Mouse (Mus musculus) G1E (cell line): ENCODE data around the gene Sh3bgrl2. TPM values are rescaled to one million over a fixed set of nuclear protein-coding genes. Genes with fewer than 3 reads are reported as not detected.

Experiments
- ATAC-seq: 2 replicates; pipeline ENCODE4 v1.8.0; 2016; ENCODE audit warnings: mild to moderate bottlenecking; ENCODE audit not compliant: insufficient number of reproducible peaks, poor library complexity, low FRiP score, severe bottlenecking; ENCODE audit errors: extremely low read depth
- DNase-seq: peaks from one replicate; pipeline ENCODE4 v3.0.0; 2012; ENCODE audit warnings: low spot score
- H3K27me3 ChIP-seq: 2 replicates; pipeline ENCODE4 v1.6.1; 2012; ENCODE audit warnings: mild to moderate bottlenecking, low read length, inconsistent platforms; ENCODE audit not compliant: insufficient read depth
- H3K36me3 ChIP-seq: replicated peaks from 2 replicates; pipeline ENCODE3; 2012; ENCODE audit warnings: mild to moderate bottlenecking, inconsistent platforms
- H3K4me1 ChIP-seq: 2 replicates; pipeline ENCODE4 v1.6.1; 2012; ENCODE audit warnings: low read depth, low read length, inconsistent platforms, mixed read lengths; ENCODE audit not compliant: insufficient read depth
- H3K4me3 ChIP-seq: 2 replicates; pipeline ENCODE4 v1.5.1; 2012; ENCODE audit warnings: low read depth, mild to moderate bottlenecking, inconsistent platforms, low read length, moderate library complexity, mixed read lengths
- H3K9me3 ChIP-seq: replicated peaks from 2 replicates; pipeline ENCODE4 v1.6.1; 2012; ENCODE audit warnings: inconsistent platforms
- CTCF ChIP-seq: IDR thresholded peaks from 2 replicates; pipeline ENCODE4 v1.5.1; 2012; ENCODE audit warnings: low read depth, low read length, inconsistent platforms, mixed read lengths
- GATA1 ChIP-seq: IDR thresholded peaks from 2 replicates; pipeline ENCODE4 v1.6.1; 2012; ENCODE audit warnings: borderline replicate concordance, low read length, inconsistent platforms, mixed read lengths
- GATA2 ChIP-seq: IDR thresholded peaks from 2 replicates; pipeline ENCODE4 v1.6.1; 2012; ENCODE audit warnings: low read depth, low read length, inconsistent platforms, borderline replicate concordance
- POLR2AphosphoS5 ChIP-seq: IDR thresholded peaks from 2 replicates; pipeline ENCODE4 v1.6.1; 2012; ENCODE audit warnings: low read depth, low read length, inconsistent platforms; ENCODE audit not compliant: insufficient replicate concordance
- TAL1 ChIP-seq: conservative IDR thresholded peaks from 2 replicates; pipeline ENCODE4 v1.6.1; 2012; ENCODE audit warnings: low read depth, low read length, inconsistent platforms, mixed read lengths
- polyA plus RNA-seq: library from polyadenylated mRNA; stranded (reverse); fragments of >175 nt; gene quantifications from 2 replicates; pipeline ENCODE4 v1.2.3, GENCODE M21; 2012
- total RNA-seq, 2 experiments: library from RNA; stranded (forward) in 1 of 2; stranded (reverse) in 1 of 2; fragments of 200-1000 nt in 1 of 2; fragments of >200 nt in 1 of 2; fragmentation: Nextera tagmentation in 1 of 2; gene quantifications; 2 replicates each; pipeline ENCODE4 v1.2.3; 2014 to 2017

The Sh3bgrl2 gene
- total and polyA plus RNA-seq, 3 experiments, result 0.11 TPM; not detected in 2

DNA sequence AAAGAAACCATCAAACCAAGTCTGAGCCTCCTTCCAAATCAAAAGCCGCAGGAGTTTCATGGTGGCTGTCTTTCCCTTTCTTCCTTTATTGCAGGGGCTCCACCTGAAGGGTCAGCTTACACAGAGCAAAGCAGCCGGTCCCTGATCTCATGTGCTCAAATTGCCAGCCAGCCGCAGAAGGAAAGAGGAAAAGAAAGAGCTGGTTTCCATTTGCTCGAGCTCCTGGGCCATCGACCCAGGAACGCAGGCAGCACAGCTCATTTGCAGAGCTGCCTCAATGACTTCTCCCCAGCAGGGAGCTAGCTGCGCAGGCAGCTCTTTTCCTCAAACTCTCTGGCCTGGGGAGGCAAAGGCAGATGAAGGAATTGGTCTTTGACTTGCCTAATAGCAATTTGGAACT lies 87.9 kb downstream of the Sh3bgrl2 start:
- no peaks in the 10 kb centered on the region for H3K4me1 ChIP-seq
- no peaks in the 10 kb centered on the region for H3K36me3 ChIP-seq
- peaks cover 6% of the 10 kb centered on the region; the same call in 1 of the 2 replicates for H3K27me3 ChIP-seq
- H3K4me3 ChIP-seq, result no peak overlapping the region
- no peak for DNase-seq
- TF ChIP-seq GATA1 (no peak), TAL1 (no peak), POLR2AphosphoS5 (no peak), CTCF (no peak), GATA2 (no peak)
- no peak for ATAC-seq
- no peaks in the 10 kb centered on the region for H3K9me3 ChIP-seq

DNA sequence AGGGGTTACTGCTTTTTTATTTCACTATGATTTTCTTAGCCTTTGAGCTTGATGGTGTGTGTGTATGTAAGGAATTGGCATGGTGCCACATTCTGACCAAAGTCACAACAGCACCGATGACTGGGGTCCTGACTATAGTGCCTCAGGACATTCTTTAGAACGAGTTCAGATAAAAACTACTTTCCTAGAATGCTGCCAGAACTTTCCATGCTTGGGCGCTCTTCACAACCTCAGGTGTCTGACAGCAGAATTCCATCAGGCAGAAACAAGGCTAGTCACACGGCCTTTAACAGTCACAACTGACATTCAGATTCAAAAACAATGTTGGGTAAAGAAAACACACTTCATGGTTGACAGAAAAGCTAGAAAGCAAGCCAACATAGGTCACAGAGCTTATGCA lies 95.0 kb downstream of the Sh3bgrl2 start:
- ATAC-seq (no peak), DNase-seq (no peak)
- no peaks in the 10 kb centered on the region for H3K9me3 ChIP-seq
- no peak for TF ChIP-seq GATA1
- no peak for TF ChIP-seq GATA2
- TF ChIP-seq POLR2AphosphoS5, result no peak
- no peak for TF ChIP-seq TAL1
- TF ChIP-seq CTCF, result no peak
- no peak overlapping the region for H3K4me3 ChIP-seq
- 0 out of 2 replicates have a peak, but pooled peaks cover 3% of the 10 kb centered on the region for H3K27me3 ChIP-seq
- H3K36me3 ChIP-seq, result no peaks in the 10 kb centered on the region
- H3K4me1 ChIP-seq, result no peaks in the 10 kb centered on the region

DNA sequence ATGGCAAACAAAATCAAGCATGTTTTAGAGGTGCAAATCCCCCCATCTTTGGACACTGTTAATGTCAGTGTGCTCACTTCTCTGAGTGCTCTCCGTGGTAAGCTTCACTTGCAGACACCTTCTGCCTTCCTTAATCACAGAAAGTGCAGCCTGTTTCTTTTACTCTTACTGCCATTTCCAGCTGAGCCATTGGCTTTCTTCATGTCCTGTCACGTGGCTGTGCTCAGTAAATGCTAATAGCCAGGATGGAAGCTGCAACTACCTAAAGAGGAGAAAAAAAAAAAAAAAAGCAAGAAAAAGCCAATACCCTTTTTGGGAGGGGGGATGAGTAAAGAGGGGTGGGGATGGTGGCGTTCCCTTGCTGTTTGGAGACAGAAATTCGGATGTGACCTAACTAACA lies 95.7 kb downstream of the Sh3bgrl2 start:
- TF ChIP-seq GATA2 (no peak), CTCF (no peak), POLR2AphosphoS5 (no peak), TAL1 (no peak), GATA1 (no peak)
- ATAC-seq (no peak), DNase-seq (no peak)
- H3K4me3 ChIP-seq, result no peak overlapping the region
- H3K36me3 ChIP-seq, result no peaks in the 10 kb centered on the region
- no peaks in the 10 kb centered on the region for H3K9me3 ChIP-seq
- H3K4me1 ChIP-seq, result no peaks in the 10 kb centered on the region
- 0 out of 2 replicates have a peak, but pooled peaks cover 3% of the 10 kb centered on the region for H3K27me3 ChIP-seq

GRCm38 (mm10) chr9:83646215-83646614 lies 98.1 kb downstream of the Sh3bgrl2 start:
- Histone ChIP-seq H3K4me1 (no peaks in the 10 kb centered on the region), H3K4me3 (no peak overlapping the region), H3K27me3 (no peaks in the 10 kb centered on the region), H3K36me3 (no peaks in the 10 kb centered on the region), H3K9me3 (no peaks in the 10 kb centered on the region)
- DNase-seq (no peak), ATAC-seq (no peak)
- TF ChIP-seq TAL1 (no peak), POLR2AphosphoS5 (no peak), CTCF (no peak), GATA1 (no peak), GATA2 (no peak)

DNA sequence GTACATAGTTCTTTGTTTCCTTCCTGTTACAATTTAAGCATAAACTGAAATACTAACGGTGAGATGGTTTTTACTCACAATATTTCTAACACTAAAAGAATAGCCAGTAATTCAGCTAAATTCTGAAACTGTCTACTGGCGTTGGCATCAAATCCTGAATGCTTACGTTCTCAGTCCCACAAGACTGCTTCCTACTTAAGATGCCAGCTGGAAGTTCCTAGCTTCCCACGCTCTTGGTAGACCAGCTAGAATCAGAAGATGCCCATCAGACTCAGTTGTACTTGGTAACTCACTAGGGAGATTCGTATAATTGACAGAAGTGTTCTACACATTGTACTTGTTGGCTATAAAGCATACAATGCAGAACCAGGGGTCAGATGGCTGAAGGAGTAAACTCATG lies 98.6 kb downstream of the Sh3bgrl2 start:
- Histone ChIP-seq H3K36me3 (no peaks in the 10 kb centered on the region), H3K9me3 (no peaks in the 10 kb centered on the region), H3K4me3 (no peak overlapping the region), H3K27me3 (no peaks in the 10 kb centered on the region), H3K4me1 (no peaks in the 10 kb centered on the region)
- TF ChIP-seq GATA2 (no peak), POLR2AphosphoS5 (no peak), GATA1 (no peak), CTCF (no peak), TAL1 (no peak)
- DNase-seq (no peak), ATAC-seq (no peak)

- DNase-seq (no peak), ATAC-seq (no peak)
- Histone ChIP-seq H3K4me1 (no peaks in the 10 kb centered on the region), H3K36me3 (no peaks in the 10 kb centered on the region), H3K4me3 (no peak overlapping the region), H3K27me3 (no peaks in the 10 kb centered on the region), H3K9me3 (no peaks in the 10 kb centered on the region)
- TF ChIP-seq GATA2, result no peak
- TF ChIP-seq TAL1, result no peak
- TF ChIP-seq CTCF, result no peak
- no peak for TF ChIP-seq POLR2AphosphoS5
- no peak for TF ChIP-seq GATA1
Measured at GRCm38 (mm10) chr9:83647919-83648705, 100.0 kb downstream of the Sh3bgrl2 start.
